Mouse (Mus musculus) midbrain, embryonic 14.5 days (tissue): ENCODE data around the gene Sqstm1. TPM values are rescaled to one million over a fixed set of nuclear protein-coding genes. Genes with fewer than 3 reads are reported as not detected.
"Not testable (repeated sequence)": the region's sequence is repeated elsewhere in the genome, so short reads cannot be mapped to it uniquely, and the experiment has no call there.

ENCODE experiments used
- ATAC-seq: fragments of 200-750 bp; cut with Nextera tagmentation; 2 replicates; pipeline ENCODE4 v1.8.0; 2017; ENCODE audit warnings: moderate number of reproducible peaks, moderate library complexity; ENCODE audit not compliant: low FRiP score, low TSS enrichment
- DNase-seq: peaks from one replicate; pipeline ENCODE4 v3.0.0-alpha.2; 2015
- H3K27ac ChIP-seq: fragments of 300-500 bp; sonication (generic); replicated peaks from 2 replicates; pipeline ENCODE4 v1.5.1; 2014; ENCODE audit warnings: mild to moderate bottlenecking, low read depth, low read length, moderate library complexity
- H3K27me3 ChIP-seq: fragments of 300-500 bp; sonication (generic); 2 replicates; pipeline ENCODE4 v1.6.1; 2014; ENCODE audit warnings: low read length, control low read depth, mixed read lengths; ENCODE audit not compliant: control insufficient read depth, insufficient read depth
- H3K36me3 ChIP-seq: fragments of 300-500 bp; sonication (generic); 2 replicates; pipeline ENCODE4 v1.6.1; 2014; ENCODE audit warnings: low read length, control low read depth; ENCODE audit not compliant: control insufficient read depth, insufficient read depth
- H3K4me1 ChIP-seq: fragments of 300-500 bp; sonication (generic); 2 replicates; pipeline ENCODE4 v1.6.1; 2014; ENCODE audit warnings: mild to moderate bottlenecking, antibody characterized with exemption, low read length, control low read depth; ENCODE audit not compliant: control insufficient read depth, insufficient read depth
- H3K4me2 ChIP-seq: fragments of 300-500 bp; sonication (generic); 2 replicates; pipeline ENCODE4 v1.6.1; 2014; ENCODE audit warnings: mild to moderate bottlenecking, low read length, moderate library complexity
- H3K4me3 ChIP-seq: fragments of 300-500 bp; sonication (generic); replicated peaks from 2 replicates; pipeline ENCODE4 v1.5.1; 2014; ENCODE audit warnings: low read depth, low read length
- H3K9ac ChIP-seq: fragments of 300-500 bp; sonication (generic); replicated peaks from 2 replicates; pipeline ENCODE4 v1.6.1; 2014; ENCODE audit warnings: mild to moderate bottlenecking, low read length, moderate library complexity
- H3K9me3 ChIP-seq: fragments of 300-500 bp; sonication (generic); 2 replicates; pipeline ENCODE4 v1.6.1; 2016; ENCODE audit warnings: low read length, control low read depth, mixed read lengths; ENCODE audit not compliant: control insufficient read depth
- WGBS: fragments of 180-500 bp; shearing (Covaris S2); extraction: QIAGEN DNeasy Blood & Tissue Kit; methylation state at CpG from one replicate; pipeline ENCODE4 v1.1.7; 2014; 5-methylcytosine and 5-hydroxymethylcytosine counted together
- polyA plus RNA-seq: library from polyadenylated mRNA; unstranded; fragments of >200 nt; fragmentation: Nextera tagmentation; extraction: Ambion mirVana; gene quantifications from 2 replicates; pipeline ENCODE4 v1.2.1, GENCODE M21; 2014

Sqstm1 gene
- polyA plus RNA-seq, 1 experiment from 2014 or later = 312 TPM

DNA sequence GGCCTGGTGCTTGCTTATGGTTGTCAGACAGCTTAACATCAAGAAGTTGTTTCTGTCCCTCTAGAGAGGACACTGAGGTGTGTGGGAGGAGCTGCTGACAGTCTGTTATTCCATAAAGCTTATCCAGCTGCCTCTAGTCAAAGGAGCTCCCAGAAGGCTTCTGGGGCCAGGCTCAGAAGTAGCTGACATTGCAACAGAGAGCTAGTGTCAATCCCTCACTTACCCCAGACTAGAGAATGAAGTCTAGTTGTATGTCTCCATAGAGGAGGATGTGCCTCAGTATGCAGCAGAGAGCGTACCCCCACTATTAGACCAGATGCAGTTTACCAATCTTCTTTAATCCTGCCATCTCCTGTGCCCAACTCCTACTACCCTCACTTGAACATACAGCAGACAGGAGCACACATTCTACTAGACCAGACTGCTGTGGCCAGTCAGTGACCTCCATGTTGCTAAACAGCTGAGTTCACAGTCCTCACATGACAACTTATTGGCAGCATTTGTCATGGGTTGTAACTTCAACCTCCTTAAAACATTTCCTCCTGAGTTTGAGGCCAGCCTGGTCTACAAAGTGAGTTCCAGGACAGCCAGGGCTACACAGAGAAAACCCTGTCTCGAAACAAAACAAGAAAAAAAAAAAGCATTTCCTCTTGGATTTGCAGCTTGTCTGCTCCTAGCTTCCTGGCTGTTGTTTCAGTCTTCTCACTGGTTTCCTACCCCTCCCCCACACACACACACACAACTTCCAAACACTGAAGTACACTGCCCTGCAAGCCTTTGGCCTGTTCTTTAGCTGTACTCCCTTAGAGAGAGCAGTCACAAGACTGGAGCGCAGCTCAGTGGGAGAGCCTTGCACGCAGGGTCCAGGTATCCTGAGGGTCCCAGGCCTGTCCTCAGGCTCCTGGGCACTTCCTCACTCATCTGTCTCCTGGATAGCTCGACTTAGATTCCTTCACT, 31.8 kb downstream of the Sqstm1 start:
- no peaks in the 10 kb centered on the region for H3K9me3 ChIP-seq
- 89% methylated on average over 5 of the region's 5 CpGs for WGBS
- no peak overlapping the region for H3K9ac ChIP-seq
- ATAC-seq (no peak), DNase-seq (no peak)
- no peaks in the 10 kb centered on the region for H3K27me3 ChIP-seq
- no peak overlapping the region for H3K4me2 ChIP-seq
- H3K27ac ChIP-seq = no peak overlapping the region
- H3K4me3 ChIP-seq = no peak overlapping the region
- H3K36me3 ChIP-seq = peaks cover 48% of the 10 kb centered on the region
- peaks cover 5% of the 10 kb centered on the region; the same call in 1 of the 2 replicates for H3K4me1 ChIP-seq

DNA sequence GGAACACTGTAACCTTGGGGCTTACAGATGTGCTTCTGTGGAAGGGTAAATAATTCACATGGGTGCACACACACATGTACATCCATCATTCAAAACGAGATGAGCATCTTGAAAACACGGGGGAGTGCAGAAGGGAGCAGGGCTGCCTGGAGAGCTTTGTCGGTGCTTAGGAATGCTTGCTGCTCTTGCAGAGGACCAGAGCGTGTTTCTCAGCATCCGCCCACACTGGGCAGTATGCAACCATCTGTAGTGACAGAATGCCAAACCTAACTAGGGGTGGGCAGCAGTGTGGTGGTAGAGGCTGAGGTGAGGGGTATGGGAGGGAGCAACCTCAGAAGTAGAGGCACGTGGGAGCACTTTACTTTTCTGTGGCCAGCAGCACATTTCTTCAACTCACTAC, 33.5 kb downstream of the Sqstm1 start:
- H3K9ac ChIP-seq = no peak overlapping the region
- no peak for ATAC-seq
- peaks cover 40% of the 10 kb centered on the region for H3K36me3 ChIP-seq
- no peaks in the 10 kb centered on the region for H3K27me3 ChIP-seq
- H3K4me1 ChIP-seq = peaks cover 5% of the 10 kb centered on the region; the same call in 1 of the 2 replicates
- 85% methylated on average over 6 of the region's 6 CpGs for WGBS
- no peak overlapping the region for H3K4me2 ChIP-seq
- no peak for DNase-seq
- H3K4me3 ChIP-seq = no peak overlapping the region
- H3K27ac ChIP-seq = no peak overlapping the region
- no peaks in the 10 kb centered on the region for H3K9me3 ChIP-seq

DNA sequence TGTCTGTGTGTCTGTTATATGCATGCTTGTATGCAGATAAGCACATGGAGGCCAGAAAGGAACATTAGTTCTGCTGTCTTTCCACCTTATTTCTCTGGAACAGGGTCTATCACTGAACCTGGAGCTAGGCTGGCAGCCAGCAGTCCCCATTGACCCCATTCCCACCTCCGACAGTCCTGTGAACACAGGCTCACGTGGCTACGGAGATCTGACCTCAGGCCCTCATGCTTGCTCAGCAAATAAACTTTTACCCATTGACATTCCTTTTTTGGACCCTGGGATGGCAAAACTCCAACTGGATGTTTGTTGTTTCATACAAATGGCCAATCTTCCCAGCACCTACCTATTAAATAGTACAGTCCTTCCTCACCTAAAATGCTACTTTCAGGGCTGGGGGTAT, 34.3 kb downstream of the Sqstm1 start:
- ATAC-seq (no peak), DNase-seq (no peak)
- Histone ChIP-seq H3K27ac (no peak overlapping the region), H3K4me1 (peaks cover 5% of the 10 kb centered on the region; the same call in 1 of the 2 replicates), H3K36me3 (peaks cover 41% of the 10 kb centered on the region), H3K9ac (no peak overlapping the region), H3K4me2 (0 out of 2 replicates have a peak overlapping the region, but pooled peaks have one; percentile 77), H3K9me3 (no peaks in the 10 kb centered on the region), H3K4me3 (no peak overlapping the region), H3K27me3 (no peaks in the 10 kb centered on the region)
- 85% methylated on average over 3 of the region's 3 CpGs for WGBS

DNA sequence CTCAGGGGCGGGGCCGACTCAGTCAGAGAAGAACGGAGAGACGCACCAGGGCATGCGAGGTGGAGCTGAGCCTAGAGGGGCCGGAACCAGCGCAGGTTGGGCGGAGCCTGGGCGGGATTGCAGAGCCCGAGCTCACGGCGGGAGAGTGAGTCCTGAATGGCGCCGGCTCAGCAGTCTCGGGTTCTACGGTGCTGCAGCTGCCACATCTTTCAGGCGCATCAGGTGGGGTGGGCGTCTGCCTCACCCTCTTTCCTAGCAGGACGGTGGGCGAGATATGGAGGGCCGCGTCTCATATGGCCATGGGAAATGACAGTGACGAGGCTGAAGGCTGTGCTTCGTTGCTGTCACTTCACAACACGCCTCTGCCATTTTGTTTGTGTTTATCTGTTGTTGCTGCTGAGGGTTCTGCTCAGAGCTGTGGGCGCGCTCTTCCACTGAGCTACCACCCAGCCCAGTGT, 35.9 kb downstream of the Sqstm1 start:
- Histone ChIP-seq H3K4me2 (peak overlapping the region; percentile 77), H3K27me3 (no peaks in the 10 kb centered on the region), H3K4me3 (peak overlapping the region; percentile 72), H3K27ac (peak overlapping the region; percentile 85), H3K4me1 (peaks cover 5% of the 10 kb centered on the region; the same call in 1 of the 2 replicates), H3K9ac (peak overlapping the region; percentile 81), H3K9me3 (no peaks in the 10 kb centered on the region), H3K36me3 (peaks cover 46% of the 10 kb centered on the region)
- under 1% methylated on average over 27 of the region's 27 CpGs for WGBS
- ATAC-seq (peak; percentile 99), DNase-seq (peak; percentile 99)

DNA sequence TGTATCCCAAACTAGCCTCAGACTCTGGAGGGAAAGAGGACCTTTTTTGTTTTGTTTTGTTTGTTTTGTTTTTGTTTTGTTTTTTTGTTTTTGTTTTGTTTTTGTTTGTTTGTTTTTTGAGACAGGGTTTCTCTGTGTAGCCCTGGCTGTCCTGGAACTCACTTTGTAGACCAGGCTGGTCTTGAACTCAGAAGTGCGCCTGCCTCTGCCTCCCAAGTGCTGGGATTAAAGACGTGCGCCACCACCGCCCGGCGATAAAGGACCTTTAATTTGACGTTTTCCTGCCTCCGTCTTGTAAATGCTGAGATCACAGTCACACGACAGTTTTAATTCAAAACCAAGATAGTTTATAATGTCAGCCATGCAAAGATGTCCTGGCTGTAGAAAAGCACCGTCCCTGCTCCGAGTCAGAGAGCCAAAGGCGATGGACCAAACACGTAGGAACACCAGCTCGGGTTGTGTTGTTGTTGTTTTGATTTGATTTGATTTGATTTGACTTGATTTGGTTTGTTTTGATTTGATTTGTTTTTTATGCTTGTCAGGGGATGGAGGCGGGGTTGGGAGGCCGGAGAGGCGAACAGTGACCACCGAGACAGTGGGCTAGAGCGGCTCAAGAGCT, 36.4 kb downstream of the Sqstm1 start, which contains the start of gene Mrnip:
Gene Mrnip, plus strand, starts transcription at position 334 of the 619 bp plus-strand sequence.
- Histone ChIP-seq H3K4me3 (peak within 1 kb of the TSS; percentile 72), H3K36me3 (peaks cover 46% of the 10 kb centered on the region), H3K27ac (peak within 1 kb of the TSS; percentile 85), H3K9ac (peak within 1 kb of the TSS; percentile 81), H3K4me2 (peak within 1 kb of the TSS; percentile 77)
- not testable (repeated sequence) for H3K27me3 ChIP-seq, H3K9me3 ChIP-seq, H3K4me1 ChIP-seq, DNase-seq
- ATAC-seq = peak; percentile 61
- WGBS = 4% methylated on average over 19 of the region's 19 CpGs

DNA sequence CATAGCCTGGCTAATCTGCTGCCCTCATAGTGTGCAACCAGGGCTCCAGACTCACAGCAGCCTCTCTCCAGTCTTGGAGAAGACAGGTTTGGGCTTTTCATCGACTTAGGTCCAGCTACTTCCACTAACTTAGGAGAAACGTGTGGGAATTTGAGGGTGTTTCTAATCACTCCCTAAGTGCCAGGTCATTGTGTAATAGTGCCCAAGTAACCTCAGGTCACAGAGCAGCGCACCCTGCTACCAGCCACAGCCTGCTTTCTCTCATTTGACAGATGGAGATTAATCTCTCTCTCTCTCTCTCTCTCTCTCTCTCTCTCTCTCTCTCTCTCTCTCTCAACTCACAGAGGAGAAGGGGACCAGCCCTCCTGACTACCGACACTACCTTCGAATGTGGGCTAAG, 42.3 kb downstream of the Sqstm1 start:
- no peak for DNase-seq
- Histone ChIP-seq H3K9ac (no peak overlapping the region), H3K36me3 (peaks cover 65% of the 10 kb centered on the region), H3K4me2 (no peak overlapping the region), H3K4me1 (no peaks in the 10 kb centered on the region), H3K27ac (no peak overlapping the region), H3K27me3 (no peaks in the 10 kb centered on the region), H3K9me3 (no peaks in the 10 kb centered on the region), H3K4me3 (no peak overlapping the region)
- no peak for ATAC-seq
- 93% methylated on average over 5 of the region's 5 CpGs for whole genome bisulfite sequencing

DNA sequence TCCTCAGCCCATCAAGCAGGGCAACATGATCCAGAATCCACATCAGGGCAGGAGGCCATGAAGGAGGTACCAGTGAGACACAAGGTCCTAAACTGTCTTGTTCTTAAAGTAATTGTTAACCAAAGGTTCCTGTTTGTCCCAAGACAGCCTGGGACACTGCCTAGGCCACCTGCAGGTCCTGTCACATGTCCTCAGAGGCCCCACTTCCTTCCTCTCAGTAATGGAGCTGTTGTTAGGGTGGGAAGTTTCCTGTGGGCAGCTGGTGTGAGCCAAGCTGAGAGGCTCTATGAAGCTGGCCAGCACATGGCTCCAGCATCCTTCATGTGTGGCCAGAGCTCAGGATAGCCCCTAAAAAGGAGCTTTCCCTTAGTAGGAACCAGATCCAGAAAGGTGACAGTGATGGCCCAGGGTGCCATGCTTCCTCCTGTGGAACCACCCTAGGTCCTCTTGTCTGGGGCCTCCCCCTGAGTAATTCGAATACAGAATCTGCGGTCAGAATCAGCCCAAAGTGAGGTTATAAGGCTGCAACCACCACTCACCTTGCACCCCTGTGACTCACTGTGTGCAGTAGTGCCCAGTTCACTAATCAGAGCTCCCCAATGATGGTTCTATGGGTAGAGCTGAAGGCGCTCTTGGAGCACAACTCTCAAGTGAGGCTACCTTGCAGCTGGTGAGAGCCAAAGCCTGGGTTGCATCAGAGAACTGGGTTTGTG, 48.1 kb downstream of the Sqstm1 start:
- DNase-seq = no peak
- no peak for ATAC-seq
- H3K27me3 ChIP-seq = no peaks in the 10 kb centered on the region

DNA sequence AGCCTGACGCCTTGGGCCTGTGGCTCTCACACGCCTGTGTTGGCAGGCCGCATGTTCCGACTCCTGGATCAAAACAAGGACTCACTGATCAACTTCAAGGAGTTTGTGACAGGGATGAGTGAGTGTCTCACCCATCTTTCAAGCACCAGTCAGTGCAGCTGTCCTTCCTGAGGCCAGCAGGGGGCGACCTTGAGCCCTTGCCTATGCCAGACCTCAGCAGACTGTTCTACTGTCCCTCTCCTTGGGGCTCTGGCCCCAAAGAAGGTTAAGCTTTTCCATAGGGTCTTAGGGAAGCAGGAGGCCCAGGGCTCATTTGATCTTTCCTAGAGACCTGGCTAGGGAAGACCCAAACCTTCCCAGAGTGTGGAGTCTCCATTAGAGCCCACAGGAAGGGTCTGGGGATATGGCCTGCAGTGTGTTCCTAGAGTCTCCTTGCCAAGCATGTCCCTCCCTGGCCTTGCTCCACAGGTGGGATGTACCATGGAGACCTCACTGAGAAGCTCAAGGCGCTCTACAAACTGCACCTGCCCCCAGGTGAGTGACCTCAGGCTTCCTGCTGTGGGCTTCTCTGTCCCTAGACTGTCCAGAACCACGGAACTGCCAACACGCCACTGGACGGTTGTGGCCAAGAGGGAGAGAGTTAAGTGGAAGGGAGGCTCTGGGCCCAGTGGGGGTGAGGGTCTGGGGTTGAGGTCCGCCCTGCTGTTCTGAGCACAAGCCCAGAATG, 48.9 kb downstream of the Sqstm1 start:
- Histone ChIP-seq H3K4me2 (no peak overlapping the region), H3K27ac (no peak overlapping the region), H3K36me3 (peaks cover 86% of the 10 kb centered on the region), H3K4me3 (no peak overlapping the region), H3K4me1 (no peaks in the 10 kb centered on the region), H3K9me3 (no peaks in the 10 kb centered on the region), H3K9ac (no peak overlapping the region), H3K27me3 (no peaks in the 10 kb centered on the region)
- DNase-seq (peak; percentile 80), ATAC-seq (no peak)
- WGBS = 72% methylated on average over 10 of the region's 10 CpGs

More for the DNA sequence above, 48.1 kb downstream of the Sqstm1 start:
- Histone ChIP-seq H3K27ac (no peak overlapping the region), H3K4me1 (no peaks in the 10 kb centered on the region), H3K9ac (no peak overlapping the region), H3K4me3 (no peak overlapping the region), H3K36me3 (peaks cover 80% of the 10 kb centered on the region), H3K9me3 (no peaks in the 10 kb centered on the region), H3K4me2 (no peak overlapping the region)
- whole genome bisulfite sequencing = 95% methylated on average over 3 of the region's 3 CpGs
